Mouse (Mus musculus) G1E (cell line): Measurements from ENCODE around the gene 1700001O22Rik.

ENCODE experiments used
- CTCF ChIP-seq: IDR thresholded peaks from 2 replicates; pipeline ENCODE4 v1.5.1; 2012; ENCODE audit warnings: low read depth, low read length, inconsistent platforms, mixed read lengths
- GATA1 ChIP-seq: IDR thresholded peaks from 2 replicates; pipeline ENCODE4 v1.6.1; 2012; ENCODE audit warnings: borderline replicate concordance, low read length, inconsistent platforms, mixed read lengths
- POLR2AphosphoS5 ChIP-seq: IDR thresholded peaks from 2 replicates; pipeline ENCODE4 v1.6.1; 2012; ENCODE audit warnings: low read depth, low read length, inconsistent platforms; ENCODE audit not compliant: insufficient replicate concordance
- TAL1 ChIP-seq: conservative IDR thresholded peaks from 2 replicates; pipeline ENCODE4 v1.6.1; 2012; ENCODE audit warnings: low read depth, low read length, inconsistent platforms, mixed read lengths

DNA sequence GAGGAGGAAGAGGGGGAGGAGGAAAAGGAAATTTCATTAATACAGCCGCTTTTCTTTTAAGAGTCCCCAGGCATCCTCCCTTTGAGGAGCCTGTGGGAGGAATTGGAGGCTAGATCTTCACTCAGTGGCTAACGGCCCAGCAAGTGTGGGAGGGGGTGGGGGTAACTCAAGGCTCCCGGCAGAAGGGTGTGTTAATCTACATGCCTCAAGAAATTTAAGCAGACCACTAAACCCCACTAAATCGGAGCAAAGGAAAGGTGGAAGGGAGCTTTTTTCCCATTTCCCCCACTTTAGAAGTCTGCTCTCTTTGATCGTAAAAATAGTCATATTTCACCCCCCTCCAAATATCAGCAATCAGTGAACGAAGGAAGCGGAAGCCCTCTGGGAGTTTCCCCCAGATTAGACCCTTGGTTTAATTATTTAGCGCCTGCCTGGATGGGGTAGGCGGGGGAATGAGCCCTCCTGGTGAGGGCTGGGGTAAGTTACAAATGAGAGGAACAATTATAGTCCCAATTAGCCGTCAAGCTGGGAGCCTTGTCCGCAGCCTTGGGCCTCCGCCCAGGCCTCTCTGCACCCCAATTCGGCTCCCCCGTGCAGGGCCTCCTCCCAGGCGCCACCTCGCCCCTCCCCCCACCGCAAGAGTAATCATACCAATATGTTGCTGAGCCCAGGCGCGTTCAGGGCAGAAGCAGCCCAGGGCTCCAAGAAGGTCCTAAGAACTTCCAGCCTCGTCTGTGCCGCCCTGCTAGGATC is 33.0 kb upstream of the 1700001O22Rik start:
- TF ChIP-seq CTCF (no peak), GATA1 (no peak), POLR2AphosphoS5 (no peak), TAL1 (no peak)
